Mouse (Mus musculus) spleen, embryonic (tissue): ENCODE data around the gene Fgg.

Experiments
- CTCF ChIA-PET: fragments of 350-600 bp; sonication (Branson Sonifier 250); formaldehyde crosslinking; loops from one replicate; lab custom pipeline; 2022; lab: Charles Lee

The Fgg gene

DNA sequence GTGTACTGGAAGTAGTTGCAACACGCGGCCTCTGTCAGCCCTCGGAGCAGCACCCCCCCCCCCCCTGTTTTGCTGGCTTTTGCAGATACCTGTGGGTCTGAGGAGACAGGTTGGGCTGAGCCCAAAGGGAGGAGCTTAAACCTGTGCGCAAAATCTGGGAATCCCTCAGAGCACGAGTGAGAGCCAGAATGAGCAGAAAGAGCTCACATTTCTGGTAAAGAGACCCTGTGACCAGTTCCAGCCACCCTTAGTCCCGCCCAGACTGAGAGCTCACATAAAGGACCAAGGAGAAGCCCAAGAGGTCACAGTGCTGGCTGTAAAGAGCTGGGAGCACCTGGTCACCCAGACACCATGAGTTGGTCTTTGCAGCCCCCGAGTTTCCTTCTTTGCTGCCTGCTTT is at the start of gene Fgg:
Fgg (plus strand) TSS at position 168 of the 400 bp plus-strand sequence.
- CTCF ChIA-PET, result interaction anchor here (0.6 kb wide), 1 partner anchor 13 kb away, joined by 5 read pairs; no protein-coding TSS in a partner anchor

DNA sequence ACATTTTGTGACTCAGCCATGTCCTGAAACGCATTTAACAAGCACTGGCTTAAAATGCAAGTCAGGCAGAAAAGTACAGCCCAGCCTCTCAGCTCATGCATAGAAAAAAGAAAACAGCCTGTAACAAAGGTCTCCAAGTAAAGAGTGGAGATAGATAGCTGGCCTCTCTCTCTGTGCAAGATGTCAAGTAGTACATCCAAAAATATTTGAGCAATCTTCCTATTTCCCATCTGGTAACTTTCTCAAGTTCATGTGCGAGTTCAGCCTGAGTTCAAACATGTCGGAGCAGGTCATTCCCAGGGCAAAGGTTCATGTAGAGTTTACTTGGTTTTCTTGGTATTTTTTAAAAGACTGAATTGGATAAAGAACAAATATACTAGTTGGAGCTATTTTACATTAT is 36.5 kb upstream of the Fgg start:
- CTCF ChIA-PET, result no interaction called here

DNA sequence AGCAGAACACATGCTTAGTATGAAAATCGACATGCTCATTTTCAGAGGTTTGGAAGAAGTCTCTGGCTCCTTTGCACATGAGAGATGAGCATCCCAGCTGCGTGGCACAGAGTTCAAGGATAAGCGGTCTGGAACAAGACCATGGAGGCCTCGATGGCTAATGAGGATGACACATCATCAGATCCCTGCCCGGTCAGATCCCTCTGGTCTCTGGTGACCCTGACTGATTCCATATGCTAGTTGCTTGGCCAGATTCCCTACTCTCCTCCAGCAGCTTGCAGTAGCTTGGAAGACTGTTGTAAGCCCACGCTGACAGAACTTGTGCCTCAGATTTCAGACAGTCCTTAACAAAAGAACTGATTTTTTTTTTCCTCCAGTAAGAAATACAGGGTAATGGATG is 26.7 kb upstream of the Fgg start:
- CTCF ChIA-PET, result no interaction called here

DNA sequence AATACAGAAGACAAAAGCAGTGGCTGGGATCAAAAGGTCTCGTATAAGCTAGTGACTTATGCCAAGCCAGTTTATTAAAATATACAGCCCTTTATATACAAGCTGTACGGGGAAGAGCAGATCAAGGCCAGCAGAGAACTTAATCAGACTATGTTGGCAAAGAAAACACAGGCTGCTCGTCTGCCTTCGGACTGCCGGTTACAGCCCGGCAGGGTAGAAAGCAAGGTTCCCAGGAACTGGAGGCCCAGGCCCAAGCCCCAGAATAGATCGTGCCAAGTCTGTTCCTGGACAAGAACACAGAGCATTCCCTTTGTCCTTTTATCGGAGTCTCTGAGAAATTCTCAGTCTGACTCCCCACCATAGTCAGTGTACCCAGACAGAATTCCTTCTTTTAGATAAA is 25.7 kb upstream of the Fgg start:
- CTCF ChIA-PET, result no interaction called here

DNA sequence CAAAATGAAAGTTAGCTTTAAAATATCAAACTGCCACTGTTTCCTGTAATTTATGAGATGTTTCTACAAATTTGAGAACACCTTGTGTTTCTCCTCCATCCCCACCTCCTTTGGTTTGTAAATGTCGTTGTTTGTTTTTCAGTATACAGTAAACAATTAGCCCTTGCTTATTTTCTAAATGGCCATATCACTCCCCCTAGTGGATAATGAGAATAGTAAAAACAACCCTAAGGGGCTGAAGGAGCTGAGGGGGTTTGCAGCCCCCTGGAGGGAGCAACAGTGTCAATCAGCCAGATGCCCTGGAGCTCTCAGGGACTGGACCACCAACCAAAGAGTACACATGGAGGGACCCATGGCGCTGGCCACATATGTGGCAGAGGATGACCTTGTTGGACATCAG is 22.7 kb upstream of the Fgg start:
- CTCF ChIA-PET, result no interaction called here

DNA sequence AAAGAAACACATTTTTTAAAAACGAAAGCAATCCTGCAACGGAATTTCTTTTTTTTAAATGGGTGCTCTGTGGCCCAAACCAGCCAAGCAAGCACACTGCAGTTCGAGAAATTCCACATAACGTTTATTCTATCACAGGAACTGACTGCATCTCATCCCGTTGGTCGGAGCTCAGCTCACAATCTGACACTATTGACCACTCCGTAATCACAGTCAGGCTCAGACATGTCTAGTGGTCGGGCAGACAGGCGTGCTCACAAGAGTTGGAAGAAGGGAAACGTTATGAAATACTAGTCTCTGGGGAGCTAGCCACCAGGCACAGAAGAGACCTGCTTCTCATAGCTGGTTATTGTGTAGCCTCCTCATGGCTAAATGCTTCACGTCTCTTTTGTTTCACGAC is 15.6 kb upstream of the Fgg start:
- CTCF ChIA-PET, result no interaction called here

DNA sequence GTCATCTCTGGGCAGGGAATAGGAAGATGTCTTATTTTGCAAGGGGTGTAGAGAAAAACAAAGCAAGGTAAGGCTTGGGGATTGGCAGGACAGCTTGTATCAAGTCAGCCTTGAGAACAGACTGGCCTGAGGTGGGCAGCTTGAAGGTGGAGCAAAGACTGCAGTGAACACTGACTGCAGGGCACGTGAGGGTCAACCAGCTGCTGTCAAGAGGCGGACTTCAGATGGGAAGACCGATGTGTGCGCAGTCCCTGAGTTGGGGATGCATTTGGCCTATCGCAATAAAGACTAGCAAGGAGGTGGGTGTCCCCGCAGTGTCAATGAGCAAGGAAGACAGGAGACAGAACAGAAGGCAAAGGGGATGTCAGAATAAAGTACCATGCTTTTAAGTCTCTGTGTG is 14.6 kb upstream of the Fgg start:
- CTCF ChIA-PET, result no interaction called here

DNA sequence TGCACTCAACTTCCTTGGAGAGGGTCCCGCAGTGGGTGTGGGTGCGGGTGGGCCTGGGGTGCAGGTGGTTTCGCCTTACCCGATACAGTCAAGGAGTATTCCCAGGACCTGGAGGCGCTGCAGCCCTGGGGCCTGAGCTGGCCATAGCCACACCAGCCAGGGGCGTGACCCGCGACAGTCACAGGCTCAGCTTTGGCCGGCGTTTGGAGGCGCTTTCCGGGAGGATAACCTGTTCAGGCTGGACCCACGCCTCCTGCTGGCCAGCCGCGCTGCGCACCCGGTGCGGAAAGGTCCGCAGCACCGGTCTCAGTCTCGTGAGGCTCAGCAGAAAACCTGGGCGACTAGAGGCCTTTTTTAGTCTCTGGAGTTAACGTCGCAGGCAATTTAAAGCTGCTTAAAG is 12.2 kb upstream of the Fgg start:
- CTCF ChIA-PET, result interaction anchor here (0.6 kb wide), 1 partner anchor 655 kb away, joined by 3 read pairs; no protein-coding TSS in a partner anchor

DNA sequence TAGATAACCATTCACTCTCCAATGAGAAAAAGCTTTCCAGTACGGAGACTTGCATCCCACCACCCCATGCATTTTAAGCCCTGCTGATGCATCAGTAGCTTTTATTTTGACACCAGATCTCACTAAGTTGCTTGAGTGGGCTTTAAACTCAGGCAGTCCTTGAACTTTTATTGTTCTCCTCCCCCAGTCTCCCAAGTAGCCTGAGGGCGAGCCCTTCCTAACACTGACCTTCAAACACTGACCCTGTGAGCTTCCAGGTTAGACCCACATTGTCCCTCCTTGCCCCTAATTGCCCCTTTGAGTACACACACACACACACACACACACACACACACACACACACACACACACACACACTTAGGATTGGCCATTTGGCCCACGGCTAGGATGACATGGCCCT is 10.9 kb upstream of the Fgg start:
- CTCF ChIA-PET, result no interaction called here

DNA sequence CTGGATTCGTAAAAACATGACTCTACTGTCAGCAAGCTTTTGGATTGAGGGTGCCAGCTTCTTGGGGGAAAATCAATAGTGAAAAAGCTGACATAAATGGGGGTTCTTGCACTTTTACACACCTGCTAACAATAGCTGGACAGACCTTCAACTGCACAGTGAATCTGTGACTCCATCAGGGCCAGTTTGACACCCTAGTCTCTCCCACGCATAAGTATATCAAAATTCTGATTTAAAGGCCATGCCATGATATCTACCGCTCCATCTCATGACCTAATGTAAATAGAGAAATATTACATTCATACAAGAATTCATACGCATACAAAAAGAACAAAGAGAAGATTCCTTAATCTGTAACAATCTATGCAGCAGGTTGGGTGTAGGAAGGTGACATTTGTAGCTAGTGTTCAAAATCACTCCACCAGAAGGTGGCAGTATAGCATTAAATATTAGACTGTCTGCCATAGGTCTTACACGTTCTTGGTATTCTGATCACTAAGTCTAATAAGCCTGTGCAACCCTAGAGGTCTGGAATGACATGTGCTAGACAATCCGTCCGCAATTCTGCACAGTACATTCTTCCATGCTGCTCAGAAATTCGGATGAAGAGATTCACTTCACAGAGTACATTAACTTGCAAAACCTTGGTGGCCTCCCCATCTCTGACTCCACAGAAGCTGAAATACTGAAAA is 8.6 kb upstream of the Fgg start:
- CTCF ChIA-PET, result interaction anchor here (1.2 kb wide), 1 partner anchor 276 kb away, joined by 3 read pairs; no protein-coding TSS in a partner anchor

DNA sequence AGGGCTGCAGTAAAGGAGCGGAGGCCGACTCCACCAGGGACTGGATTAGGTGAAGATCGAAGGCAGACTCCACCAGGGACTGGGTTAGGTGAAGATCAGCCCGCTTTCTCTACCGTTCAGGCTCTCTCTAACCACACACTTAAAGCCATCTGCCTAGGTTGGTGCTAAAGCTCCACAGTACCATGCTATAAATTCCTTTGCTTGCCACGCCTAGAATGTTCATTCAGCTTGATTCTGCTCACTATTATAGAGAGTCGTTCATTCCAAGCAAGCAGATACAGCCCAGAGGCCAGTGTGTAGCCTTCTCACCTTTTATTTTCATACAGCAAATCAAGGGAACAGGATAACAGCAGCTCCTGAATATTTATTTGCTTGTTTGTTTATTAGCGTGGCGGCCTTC is 7.5 kb upstream of the Fgg start:
- CTCF ChIA-PET, result interaction anchor here (0.9 to 1.2 kb wide), 2 partner anchors 54 to 275 kb away, joined by 3 to 4 read pairs; no protein-coding TSS in a partner anchor

DNA sequence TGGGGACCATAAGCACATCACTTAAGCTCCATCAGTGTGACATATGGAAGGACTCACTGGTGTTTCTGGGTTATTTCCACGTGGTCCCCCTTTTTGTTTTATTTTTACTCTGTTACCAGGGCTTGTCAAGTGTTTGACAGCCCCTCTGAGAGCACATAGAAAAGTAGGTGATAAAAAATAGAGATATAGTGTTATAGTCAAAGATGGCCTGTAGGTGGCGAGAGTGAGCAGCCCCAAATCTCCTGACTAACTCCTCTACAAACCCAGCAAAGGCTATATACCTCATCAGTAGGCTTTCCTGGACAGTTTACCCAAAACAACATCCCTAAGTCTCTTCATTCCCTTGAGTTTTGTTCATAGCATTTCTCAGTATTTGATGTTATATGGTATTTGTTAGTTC is 5.3 kb upstream of the Fgg start:
- CTCF ChIA-PET, result no interaction called here

DNA sequence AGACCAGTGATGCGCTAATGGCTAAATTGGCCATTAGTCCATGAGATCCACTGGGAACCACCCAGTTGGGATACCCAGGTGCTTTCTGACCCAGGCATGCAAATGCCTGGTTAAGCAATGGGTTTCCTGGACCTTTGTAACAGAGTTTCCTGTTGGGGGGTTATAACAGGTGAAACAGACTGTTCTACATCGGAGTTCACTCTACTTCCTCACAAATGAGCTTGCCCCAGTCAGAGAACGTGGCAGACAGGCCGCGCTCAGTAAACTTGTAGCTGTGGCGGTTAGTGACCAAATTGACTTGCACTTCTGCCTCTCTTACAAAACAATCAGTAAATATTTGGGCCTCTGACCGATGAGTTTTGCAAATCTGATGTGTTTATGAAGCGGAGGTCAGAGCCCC is 4.5 kb upstream of the Fgg start:
- CTCF ChIA-PET, result no interaction called here

DNA sequence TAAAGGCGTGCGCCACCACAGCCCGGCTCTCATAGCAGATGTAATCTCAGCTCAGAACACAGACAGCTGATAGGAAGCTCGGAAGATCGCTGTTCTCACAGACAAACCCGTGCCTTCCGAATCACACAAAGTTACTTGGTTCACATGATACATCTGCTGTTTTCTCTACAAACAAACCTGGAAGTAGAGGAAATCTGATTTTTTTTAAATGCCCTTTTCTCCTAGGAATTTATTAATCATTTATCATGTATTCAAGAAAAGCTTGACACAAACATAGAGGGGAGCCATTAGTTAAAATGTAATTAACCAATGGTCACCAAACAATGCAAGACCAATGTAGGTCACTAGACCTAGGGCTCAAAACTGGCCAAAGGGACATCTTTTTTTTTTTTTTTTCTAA is 2.7 kb upstream of the Fgg start:
- CTCF ChIA-PET, result no interaction called here

DNA sequence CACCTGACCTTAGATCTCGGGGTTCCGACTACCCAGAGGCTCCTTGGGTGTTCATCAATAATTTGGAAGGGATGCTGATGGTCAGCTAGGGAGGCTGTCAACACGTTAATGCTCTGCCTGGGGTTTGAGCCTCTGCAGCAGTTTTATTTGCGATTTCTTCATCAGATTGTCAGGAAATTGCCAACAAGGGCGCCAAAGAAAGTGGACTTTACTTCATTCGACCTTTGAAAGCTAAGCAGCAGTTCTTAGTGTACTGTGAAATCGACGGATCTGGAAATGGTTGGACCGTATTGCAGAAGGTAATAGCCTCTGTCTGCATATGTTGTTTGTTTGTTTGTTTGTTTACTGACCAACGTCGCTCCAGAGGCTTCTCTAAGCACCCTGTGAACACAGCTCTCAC is 2.8 kb downstream of the Fgg start:
- CTCF ChIA-PET, result no interaction called here

DNA sequence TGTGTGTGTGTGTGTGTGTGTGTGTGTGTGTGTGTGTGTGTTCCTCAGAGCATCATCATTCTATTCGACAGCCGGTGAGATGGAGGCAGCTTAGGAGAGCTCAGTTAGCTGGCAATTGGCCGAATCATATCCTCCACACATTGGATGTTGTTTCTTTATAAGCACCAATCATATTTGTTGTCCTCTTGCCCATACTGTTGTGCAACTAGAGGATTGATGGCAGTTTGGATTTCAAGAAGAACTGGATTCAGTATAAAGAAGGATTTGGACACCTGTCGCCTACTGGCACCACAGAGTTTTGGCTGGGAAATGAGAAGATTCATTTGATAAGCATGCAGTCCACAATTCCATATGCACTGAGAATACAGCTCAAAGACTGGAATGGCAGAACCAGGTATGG is 3.6 kb downstream of the Fgg start:
- CTCF ChIA-PET, result no interaction called here

DNA sequence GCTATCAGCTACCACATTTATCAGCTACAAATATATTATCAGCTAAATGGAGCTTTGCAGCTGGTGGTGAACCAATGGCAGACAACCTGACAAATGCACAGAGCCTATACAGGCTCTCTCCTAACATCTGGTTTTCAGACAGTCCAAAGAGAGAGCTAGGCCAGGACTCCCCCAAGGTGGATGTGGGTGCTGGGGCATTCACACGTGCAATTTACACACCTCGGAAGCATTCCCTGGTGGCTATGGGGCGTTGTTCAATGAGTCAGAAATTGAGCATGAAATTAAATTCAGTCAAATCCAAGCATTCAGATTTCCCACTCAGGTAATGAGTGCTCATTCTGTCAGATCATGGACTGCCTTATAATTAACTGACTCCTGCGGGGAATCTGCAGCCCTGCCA is 4.0 kb downstream of the Fgg start:
- CTCF ChIA-PET, result no interaction called here

DNA sequence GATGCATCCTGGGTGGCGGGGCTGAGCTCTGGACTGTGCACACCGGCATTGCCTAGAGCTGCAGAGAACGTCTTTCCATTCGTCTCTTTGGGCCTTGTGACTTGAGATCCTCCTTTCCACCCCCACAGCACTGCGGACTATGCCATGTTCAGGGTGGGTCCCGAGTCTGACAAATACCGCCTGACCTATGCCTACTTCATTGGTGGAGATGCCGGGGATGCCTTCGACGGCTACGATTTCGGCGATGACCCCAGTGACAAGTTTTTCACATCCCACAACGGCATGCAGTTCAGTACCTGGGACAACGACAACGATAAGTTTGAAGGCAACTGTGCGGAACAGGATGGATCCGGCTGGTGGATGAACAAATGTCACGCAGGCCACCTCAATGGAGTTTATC is 5.1 kb downstream of the Fgg start:
- CTCF ChIA-PET, result no interaction called here

DNA sequence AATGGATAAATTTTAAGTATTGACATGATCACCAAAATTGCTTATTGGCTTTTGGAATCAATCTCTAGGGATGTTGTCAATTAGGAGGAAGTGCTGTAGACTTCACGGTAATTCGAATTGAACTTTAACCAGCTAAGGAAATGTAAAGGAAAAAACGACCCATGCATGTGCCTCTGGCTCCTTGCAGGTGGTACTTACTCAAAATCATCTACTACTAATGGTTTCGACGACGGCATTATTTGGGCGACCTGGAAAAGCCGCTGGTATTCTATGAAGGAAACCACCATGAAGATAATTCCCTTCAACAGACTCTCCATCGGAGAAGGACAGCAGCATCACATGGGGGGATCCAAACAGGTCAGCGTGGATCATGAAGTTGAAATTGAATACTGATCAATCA is 6.4 kb downstream of the Fgg start:
- CTCF ChIA-PET, result no interaction called here

DNA sequence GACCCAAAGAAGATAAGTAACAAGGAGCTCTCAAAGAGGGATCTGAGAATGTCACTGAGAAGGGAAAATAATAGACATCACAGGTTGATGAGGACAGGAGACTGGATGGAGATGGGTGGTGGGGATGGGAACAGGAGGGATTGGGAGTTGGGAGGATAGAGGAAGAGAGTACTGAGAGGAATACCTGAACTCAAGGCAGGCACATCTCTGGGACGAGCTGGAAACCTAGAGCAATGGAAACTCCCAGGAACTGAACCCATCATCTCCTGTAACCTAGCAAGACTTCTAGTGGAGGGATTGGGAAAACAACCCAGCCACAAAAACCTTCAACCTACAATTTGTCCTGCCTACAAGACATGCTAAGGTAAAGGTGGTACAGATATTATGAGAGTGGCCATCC is 8.7 kb downstream of the Fgg start:
- CTCF ChIA-PET, result no interaction called here

DNA sequence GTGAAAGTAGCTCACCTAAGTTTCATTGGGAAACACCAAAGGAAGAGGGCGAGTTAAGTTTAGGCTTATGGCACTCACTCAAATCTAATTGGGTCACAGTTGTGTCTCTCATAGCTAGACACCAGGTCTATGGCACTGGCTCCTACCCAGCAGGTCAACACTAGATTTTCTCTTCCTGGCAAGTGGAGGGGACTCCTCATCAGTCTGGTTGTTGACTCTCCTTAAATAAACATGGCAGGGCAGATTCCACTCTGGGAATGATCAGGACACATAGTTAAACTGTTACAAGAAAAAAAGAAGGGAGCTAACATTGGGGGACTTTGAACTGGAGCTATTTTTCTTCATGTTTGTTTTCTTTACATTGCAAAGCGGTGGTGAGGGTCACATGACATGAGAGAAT is 12.9 kb downstream of the Fgg start:
- CTCF ChIA-PET, result interaction anchor here (0.6 kb wide), 1 partner anchor 13 kb away, joined by 5 read pairs; the partner anchor contains the start of gene Fgg

DNA sequence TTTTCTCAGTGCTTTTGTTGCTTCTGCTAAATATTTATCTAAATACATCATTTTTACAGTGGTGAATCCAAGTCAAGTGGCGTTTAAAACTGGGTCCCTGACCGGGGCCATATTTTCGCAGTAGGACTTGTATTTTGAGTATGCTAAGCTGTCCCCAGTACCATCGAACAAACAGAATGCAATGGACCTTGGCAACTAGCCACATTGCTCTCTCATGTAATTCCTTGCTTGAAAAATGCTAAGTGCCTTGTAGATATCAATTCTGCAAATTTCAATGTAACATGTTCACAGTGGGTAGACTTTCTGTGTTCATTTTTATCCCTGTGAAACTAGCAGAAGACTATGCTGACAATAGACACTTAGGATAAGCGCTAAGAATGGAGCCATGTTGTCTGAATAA is 13.7 kb downstream of the Fgg start:
- CTCF ChIA-PET, result no interaction called here

DNA sequence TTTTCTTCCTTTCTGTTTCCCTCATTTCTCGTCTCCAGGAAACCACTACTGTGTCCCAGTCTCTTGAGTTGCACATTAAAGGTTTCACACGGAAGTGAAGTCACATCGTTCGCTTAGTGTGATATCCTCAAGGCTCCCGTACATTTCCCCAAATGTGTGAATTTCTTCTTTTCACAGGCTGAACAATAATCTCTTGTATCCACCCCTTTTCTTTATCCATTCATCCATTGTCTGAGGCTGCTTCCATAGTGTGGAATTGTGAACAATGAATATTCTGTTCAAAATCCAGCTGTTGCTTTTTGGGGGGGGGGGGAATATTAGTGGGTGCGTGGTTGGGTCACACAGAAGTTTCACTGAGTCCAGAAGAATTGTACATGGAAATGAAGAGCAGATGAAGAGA is 17.5 kb downstream of the Fgg start:
- CTCF ChIA-PET, result no interaction called here
